Mouse (Mus musculus) ES-E14 (cell line): Measurements from ENCODE around the gene Popdc2.

Source experiments
- CHD2 ChIP-seq: IDR thresholded peaks from 2 replicates; pipeline ENCODE4 v1.6.1; 2014; ENCODE audit warnings: mild to moderate bottlenecking, low read depth, low read length, inconsistent platforms
- HCFC1 ChIP-seq: IDR thresholded peaks from 2 replicates; pipeline ENCODE4 v1.6.1; 2012; ENCODE audit warnings: low read length, inconsistent platforms, borderline replicate concordance; ENCODE audit not compliant: insufficient read depth
- MAFK ChIP-seq: IDR thresholded peaks from 2 replicates; pipeline ENCODE4 v1.6.1; 2014; ENCODE audit warnings: mild to moderate bottlenecking, low read depth, low read length, inconsistent platforms; ENCODE audit not compliant: insufficient read depth
- ZC3H11A ChIP-seq: IDR thresholded peaks from 2 replicates; pipeline ENCODE4 v1.6.1; 2012; ENCODE audit warnings: low read depth, mild to moderate bottlenecking, inconsistent platforms, low read length, borderline replicate concordance
- ZNF384 ChIP-seq: IDR thresholded peaks from 2 replicates; pipeline ENCODE4 v1.6.1; 2012; ENCODE audit warnings: low read depth, low read length, inconsistent platforms

GRCm38 (mm10) chr16:38324311-38324710 lies 37.7 kb upstream of the Popdc2 start:
- TF ChIP-seq ZNF384 (no peak), HCFC1 (no peak), MAFK (no peak), ZC3H11A (no peak), CHD2 (no peak)
